Mouse (Mus musculus): Measurements from ENCODE around the gene Ttll7. TPM values are rescaled to one million over a fixed set of nuclear protein-coding genes. Genes with fewer than 3 reads are reported as not detected.
A peak's percentile ranks its signal among the peaks of the same experiment; 100 is the strongest.

Gene Ttll7
- 10 to 100 TPM; 12.4 to 13.2 TPM for total RNA-seq (2021)
- long read RNA-seq, experiment 1, partial matches to known transcripts: 1 of 6 reads
- long read RNA-seq, experiment 1, other reads (novel, unspliced or antisense): 5 of 6 reads
- long read RNA-seq, experiment 2, partial matches to known transcripts: 4 of 15 reads
- long read RNA-seq, experiment 2, other reads (novel, unspliced or antisense): 10 of 15 reads

DNA sequence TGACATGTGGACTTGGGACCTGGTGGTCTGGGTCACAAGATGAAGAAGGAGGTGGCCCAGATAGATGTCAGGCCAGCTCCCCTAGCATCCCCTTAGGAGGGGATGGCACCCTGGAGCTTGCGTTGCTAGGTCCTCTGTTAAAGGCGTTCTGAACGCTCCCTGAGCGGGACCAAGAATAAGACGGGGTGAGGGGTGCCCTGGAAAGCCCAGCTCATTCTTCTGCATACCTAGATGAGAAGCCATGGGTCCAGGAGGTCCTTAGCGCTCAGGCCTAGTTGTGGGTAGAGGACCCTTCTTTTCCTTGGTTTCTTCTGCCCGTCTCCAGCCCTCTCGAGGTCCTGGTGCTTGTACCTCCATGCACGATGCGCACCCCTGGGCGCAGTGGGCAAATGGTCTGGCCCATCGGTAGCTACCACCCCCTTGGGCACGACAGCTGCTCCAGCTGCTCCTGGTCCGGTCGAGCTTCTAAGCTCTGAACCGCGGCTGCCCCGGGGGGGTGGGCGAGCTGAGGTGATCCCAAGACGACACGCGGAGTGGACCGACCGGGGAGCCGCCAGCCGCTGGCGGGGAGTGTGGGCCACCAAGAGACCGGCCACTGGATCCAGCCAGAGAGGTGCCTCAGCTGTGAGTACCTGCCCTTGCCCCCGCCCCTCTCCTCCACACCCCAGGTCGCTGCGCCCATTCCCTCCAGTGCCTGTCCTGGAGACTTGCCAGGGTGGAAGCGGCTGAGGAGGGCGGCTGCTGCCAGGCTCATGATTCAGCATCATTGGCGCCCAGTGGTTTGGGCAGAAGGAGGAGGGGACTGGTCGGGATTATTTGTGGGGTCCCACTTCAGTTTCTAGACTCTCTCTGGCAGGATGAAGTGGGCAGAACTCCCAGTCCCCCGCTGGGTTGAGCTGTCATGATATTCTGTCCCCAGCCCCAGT lies at the start of gene Ttll7:
TSS of gene Ttll7 (plus strand) at position 402 of the 926 bp plus-strand sequence.
- peak; percentile 76 for DNase-seq

DNA sequence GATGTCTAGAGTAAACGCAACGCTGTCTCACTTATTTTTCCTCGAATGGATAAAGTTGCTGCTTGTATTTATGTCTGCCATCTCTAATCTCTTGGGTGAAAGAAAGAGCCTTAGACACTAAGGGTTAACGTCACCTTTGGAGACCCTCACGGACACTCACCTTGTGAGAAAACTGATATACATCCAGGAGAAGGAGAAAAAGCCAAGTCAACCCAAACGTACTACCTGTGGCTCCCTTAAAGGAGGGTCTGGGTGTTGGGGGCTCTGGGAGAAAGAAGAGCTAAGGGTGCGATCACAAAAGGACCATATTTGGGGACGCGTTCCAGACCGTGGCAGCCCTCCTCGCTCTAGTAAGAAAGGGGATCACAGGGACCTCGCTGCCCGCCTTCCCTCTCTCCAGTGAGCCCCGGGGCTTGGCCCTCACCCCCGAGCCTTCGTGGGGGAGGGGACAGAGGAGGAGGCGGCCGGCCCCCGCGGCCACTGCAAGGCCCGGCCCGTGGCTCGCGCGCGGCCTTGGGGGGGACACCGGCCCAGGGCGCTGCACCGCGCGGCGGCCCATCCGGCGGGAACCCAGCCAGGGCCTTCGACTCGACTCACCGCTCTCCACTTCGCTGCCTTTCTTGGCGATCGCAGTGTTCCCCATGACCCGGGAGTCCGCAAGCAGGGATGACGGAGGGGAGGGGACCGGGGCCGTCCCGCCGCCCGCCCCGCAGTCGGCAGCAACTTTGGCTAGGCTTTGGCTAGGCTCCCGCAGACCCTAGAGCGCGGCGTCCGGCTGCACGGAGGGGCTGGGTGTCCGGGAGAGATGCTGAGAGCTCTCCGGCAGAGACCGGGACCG lies 39.9 kb upstream of the Ttll7 start:
- DNase-seq: peak; percentile 73

DNA sequence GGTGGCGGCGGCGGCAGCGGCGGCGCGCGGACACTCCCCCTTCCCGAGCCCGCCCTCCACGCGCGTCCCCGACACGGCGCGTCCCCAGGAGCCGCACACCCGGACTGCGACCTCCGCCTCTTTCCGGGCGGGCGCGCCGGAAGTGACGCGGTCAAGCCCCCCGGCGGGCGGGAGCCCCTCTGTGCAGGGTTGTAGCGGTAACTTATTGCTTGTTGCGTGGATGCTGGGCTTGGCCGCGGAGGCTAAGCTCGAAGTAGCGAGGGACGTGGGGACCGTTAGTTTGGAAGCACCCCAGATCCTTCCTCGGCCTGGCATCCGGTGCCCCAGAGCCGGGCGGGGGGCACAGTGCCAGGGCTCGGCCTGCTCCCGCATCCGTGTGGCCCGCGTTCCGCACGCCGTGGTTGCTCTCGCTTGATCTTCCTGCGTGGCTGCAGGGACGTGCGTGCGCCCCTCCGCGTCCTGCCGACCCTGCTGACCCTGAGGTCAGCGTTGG lies 39.2 kb upstream of the Ttll7 start, which contains the start of gene Prkacb:
TSS of gene Prkacb (minus strand) at position 90 of the 493 bp plus-strand sequence.
- peak; percentile 92 for DNase-seq

DNA sequence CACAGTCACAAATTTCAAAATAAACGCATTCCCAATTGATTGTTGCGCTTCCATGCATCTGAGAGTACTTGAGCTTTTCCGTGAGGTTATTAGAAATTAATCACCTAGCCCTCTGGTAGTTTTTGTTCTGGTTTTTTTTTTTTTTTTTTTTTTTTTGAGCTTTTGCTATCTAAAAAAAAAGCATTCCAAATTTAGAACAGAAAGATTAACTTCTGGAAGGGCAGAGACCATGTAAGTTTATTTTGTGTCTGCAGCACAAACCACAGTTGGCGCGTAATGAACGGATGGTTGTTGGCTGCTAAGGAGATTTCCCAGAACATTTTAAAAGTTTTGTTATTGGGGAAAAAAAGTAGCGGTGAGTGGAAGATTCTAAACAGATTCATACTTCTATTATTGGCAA lies 38.5 kb upstream of the Ttll7 start:
- DNase-seq: no peak

DNA sequence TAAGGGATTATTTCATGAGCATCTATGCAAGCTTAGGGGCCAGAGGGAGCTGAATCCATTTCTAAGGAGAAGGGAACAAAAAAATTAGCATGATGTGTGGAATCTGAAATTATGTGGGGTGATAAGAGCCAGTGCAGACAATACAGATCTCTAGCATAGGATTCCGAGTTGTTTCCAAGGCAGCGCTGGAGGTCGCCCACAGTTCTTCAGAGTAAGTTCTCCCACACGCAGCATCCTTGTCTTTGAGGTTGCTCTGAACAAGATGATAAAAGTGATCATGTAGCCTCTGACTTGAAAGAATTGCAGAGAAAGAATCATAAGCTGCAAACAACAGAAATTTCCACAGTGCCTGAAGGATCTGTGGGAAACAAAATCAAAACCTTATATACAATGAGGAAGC lies 31.4 kb upstream of the Ttll7 start:
- DNase-seq: no peak

DNA sequence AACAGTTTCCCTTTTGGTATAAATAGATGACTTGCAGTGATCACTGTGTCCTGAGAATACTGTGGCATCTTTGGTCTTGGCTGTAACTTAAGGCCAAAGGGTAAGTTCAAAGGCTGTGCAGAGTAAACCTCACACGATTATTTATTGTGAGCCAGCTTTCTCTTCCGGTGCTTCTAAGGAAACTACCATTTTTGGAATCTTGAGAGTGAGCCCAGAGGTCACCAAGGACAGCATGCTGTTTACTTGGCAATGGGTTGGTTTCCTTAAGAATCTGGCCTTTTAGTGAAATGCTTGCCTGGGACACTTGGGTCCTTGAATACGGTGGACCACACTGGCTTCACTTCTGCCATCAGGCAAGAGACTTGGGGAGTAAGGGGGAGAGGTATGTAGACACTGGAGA lies 9.4 kb upstream of the Ttll7 start:
- DNase-seq: no peak

DNA sequence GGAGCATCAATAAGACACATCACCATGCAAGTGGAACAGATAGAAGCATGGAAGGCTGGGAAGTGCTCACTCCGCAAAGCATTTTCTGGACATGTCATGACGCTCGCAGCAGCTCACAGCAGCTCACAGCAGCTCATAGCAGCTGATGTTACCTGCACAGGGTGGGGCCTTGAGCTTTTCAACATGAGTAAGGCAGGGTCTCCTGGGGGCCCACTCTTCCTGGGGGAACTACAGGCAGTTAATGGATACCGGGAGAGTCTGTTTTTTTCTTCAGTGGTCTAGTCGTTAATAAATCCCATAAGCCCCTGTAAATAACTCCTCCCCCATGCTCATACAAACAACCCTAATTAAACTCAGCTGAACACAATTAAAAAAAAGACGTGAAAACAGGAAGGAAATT lies 8.7 kb upstream of the Ttll7 start:
- DNase-seq: no peak

DNA sequence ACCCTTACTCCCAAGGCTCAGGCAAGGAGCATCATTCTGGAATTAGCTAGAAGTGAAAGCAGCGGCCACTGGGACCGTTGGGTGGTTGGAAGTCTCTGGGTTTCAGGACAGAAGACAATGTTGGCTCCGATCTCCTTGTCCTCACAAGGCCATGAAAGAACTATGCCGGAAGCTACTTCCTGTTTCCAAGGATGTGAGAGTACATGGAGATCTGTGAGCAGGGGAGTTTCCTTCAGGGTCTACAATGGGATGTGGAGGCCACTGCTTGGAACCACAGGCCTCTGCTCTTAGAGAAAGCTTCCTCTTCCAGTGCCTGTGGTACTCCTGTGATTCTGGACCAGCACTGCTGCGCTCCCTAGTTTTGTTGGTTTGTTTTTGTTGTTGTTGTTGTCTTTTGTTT lies 5.9 kb upstream of the Ttll7 start:
- DNase-seq: no peak

DNA sequence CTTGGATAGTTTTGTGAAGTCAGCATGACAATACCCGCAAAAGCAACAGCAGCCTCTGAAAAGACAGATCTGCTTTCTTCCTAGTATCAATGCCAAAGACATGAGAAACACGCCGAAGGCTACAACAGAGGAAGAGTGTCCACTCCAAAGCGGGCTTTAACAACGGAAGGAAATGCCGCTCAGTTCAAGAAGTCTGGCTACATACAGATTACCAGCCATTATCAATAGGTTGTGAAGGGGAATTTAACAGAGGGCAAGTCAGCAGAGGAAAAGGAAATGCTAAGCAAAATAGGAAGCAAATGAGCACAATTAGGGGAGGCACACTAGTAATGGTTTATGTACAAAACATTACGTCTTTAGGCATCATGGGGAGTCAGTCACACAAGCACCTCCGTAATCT lies 4.1 kb upstream of the Ttll7 start:
- no peak for DNase-seq

DNA sequence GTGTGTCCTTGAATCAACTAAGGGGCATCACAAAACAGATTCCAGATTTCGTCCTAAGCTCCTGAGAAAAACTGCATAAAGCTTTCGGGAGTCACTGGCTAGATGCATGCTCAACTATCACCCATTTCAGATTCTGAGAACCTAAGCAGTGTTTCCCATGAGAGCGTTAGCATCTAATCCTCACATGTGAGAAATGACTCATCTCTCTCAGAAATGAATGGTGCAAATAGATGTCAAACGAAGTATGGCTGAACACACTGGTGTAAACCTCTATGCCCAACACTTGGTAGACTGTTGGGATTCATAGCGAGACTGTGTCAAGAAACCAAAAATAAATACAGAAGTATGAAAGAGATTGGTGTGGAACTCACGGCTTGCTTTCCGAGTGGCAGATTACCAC lies 2.8 kb upstream of the Ttll7 start:
- no peak for DNase-seq

DNA sequence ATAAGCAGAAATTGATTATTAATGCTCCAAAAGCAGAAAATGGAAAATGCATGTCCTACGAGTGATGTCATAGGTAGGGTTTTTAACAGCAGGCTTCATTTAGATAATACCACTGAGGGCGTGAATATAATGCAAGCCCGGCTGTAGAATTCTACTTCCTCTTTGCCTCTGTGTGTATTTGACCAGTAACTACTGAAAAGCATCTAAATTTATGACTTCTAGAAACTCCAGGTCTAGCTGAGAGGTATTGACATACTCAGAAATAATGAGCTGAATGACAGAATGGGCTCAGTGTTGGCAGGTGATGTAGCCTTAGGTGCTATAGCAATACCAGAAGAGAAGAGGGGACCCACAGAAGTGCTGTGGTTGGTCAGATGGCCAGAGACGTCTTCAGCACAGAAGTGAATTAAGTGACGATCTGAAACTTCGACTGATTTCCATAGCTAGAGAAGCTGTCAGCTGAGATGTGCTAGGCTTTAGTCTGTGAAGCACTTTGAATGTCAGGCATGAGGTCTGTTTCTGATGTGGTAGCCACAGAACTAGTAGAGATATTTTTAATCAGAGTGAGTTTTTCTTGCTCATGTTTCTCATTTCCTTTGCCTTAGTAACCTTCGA lies 2.4 kb downstream of the Ttll7 start:
- DNase-seq: no peak

DNA sequence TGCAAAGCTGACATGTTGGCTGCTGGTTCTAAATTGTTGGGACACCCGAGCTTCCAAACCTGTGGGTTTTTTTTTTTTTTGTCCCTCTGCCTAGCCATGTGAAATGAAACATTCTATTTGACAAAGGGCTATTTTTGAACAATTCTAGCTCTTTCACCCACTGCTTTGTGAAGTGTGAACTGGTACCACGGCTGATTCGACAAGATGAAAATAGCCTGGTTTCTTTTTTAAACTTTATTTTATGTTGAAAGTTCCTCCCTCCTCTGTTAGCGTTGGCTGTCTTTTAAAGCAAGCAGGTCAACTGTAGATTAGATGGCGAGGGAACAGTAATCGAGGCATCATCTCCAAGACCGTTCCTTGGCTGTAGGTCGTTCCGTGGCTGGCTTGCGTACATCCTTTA lies 5.2 kb downstream of the Ttll7 start:
- DNase-seq: no peak

DNA sequence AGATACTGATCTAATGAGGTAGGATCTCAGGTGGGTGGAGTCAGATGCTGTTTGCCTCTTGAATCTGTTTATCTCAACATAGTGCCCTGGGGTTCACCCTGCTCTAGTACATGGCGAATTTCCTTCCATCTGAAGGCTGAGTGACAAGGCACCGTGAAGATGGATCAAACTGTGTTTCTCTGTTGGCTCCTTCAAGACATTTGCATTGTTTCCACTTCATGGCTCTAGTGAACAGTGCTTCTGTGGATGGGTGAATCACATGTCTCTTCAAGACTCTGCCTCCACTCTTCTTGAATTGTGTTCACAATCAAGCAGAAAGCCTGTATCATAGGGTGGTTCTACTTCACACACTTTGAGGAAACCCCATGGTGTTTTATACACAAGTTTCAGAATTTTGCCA lies 8.1 kb downstream of the Ttll7 start:
- DNase-seq: no peak

DNA sequence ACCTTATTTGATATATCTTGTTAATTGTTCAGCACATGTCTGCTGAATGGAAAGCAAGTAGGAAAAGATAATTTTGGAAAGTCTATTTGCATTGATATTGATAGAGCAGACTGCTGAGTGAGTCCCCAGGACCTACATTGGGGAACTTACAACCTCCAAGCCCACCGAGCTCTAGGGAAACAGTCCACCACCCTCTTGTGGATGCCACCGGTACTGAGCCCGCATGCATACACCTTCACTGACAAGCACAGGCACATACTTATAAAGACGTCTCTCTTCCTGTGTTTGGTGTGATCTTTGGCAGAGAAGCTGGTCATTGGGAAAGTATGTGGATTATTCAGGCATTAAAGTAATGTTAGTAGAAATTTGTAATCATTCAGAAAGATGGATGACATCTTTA lies 14.4 kb downstream of the Ttll7 start:
- no peak for DNase-seq

DNA sequence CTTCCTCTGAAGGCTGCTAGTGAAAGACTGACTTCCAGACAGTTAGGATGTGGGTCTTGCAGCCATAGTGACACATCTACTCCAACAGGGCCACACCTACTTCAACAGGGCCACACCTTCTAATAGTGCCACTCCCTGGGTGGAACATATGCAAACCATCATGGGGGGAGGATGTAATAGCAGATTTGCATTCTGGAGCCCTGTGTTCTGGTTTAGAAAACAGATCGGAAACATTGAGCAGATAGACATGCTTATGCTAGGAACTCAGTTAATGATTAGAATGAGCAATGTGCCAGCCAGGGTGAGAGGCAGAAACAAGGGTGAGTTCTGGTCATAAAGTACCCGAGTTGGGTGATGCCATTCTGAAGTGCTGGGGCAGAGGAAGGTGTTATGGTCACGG lies 19.8 kb downstream of the Ttll7 start:
- no peak for DNase-seq

DNA sequence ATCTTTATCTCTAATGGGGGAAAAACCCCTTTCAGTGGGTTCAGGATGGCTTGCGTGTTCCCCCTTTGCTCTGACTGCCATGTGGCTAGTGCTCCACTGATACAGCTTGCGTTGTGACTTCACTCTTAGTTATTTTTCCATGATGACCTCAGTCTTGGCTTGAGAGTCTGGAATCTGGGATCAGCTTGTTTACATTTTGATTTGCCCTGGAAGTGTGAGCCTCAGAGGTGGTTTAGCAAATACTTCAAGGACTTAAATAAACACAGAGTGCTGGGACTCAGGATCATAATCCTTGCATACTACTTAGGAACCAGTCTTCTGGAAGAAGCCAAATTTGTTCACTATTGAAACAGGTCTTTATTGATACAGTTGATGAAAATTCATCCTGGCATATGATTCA lies 23.8 kb downstream of the Ttll7 start:
- DNase-seq: no peak

DNA sequence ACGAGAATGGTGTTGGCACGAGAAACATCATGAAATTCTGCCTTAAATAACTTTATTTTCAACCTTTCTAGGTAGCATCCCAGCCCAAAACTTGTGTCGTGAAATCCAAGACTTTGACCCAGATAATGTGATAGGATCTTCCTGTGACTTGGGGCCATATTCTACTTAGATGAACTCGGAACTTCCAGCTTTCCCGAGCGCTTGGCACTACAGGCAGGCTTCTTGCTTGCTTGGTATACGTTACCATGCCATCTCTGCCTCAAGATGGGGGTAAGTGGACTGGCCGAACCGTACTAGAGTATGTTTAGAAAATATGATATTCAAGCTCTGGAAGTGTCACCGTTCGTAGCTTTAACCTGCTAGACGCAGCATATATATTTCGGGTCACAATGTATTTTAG lies 41.8 kb downstream of the Ttll7 start:
- no peak for DNase-seq

DNA sequence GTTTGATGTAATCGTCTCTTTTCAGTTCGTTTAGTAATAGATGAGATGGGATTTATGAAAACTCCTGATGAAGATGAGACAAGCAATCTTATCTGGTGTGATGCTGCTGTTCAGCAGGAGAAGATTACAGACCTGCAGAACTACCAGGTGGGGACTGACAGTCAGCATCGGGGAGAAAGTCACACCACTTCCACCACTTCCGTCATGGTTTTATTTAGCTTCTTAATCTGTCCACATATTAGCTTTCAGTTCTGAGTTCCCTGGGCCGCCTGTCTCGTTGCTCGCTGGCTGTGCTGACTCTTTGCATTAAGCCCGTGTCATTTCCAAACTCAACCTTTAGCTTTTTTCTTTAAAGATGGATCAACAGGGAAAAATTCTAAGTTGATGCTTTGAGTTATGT lies 44.4 kb downstream of the Ttll7 start:
- no peak for DNase-seq

DNA sequence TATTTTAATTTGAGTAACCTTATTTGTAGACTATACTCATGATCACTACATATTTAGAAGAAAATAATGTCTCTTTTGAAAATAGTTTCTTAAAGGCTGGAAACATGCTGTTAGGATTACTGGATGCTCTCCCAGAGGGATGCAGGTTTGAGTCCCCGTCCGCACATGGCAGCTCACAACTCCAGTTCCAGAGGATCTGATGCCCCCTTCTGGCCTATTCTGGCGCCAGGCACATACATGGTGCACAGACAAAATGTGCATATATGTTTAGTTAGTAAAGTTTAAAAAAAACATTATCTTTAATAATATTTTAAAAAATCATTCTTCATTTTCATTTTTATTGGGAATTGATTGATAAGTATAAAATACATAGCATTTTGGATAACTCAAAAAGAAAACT lies 47.9 kb downstream of the Ttll7 start:
- DNase-seq: no peak

DNA sequence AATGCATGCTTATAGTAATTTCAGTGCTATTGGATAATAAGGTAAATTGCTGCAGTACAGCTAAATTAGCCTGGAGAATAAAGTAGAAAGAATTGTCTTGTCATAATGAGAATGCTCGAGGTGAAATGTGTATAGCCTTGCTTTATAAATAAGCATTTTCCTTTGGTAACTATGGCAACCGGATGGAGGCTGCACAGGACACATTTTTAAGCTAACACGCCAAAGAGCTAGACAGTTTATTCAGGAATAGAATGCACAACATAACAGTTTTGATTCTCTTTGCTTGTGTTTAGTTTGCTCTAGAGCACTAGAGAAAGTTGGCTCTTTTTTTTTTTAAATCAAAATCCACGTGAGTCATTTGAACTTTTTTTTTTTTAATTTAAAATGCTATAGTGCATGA lies 49.6 kb downstream of the Ttll7 start:
- DNase-seq: no peak

DNA sequence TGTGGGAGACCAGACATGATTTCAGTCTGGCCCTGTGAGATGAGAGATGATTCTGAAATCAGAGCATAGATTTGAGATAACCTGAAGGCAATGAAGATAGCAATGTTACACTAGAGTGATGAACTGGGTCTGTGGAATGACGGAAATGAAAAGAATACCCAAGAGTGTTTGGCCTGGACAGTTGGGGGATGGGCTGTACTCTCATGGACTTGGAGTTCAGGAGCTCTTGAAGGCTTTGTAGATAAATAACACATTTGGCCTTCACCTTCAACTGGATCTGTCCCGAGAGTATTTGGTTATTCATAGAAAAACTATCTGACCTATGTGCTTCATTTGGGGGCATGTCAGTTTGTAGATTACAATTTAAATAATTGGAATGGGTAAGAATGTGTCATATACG lies 53.4 kb downstream of the Ttll7 start:
- no peak for DNase-seq

DNA sequence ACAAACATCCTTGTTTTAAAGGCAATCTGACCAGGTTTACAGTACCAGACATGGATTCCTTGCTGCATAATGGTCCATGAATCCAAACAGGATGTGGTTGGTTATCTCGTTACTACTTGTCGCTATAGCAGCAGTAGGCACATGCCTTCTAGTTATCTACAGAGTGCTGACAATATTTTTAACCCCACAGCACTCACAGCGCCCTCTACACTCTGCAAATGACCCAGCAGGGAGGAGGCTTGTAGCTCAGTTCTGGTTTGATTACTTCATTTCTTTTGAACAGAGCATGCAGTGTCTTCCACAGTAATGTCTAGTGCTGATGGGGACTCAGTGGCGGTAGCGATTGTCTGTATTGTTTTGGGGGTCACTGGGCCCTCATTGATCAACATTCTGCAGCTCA lies 56.8 kb downstream of the Ttll7 start:
- DNase-seq: no peak
